Mouse (Mus musculus) heart, adult 2 months (tissue): ENCODE data around the gene Acp2. TPM values are rescaled to one million over a fixed set of nuclear protein-coding genes. Genes with fewer than 3 reads are reported as not detected.

Experiments used
- DNase-seq, 2 experiments: peaks; one replicate each; pipeline ENCODE4 v3.0.0; 2021
- H3K27ac ChIP-seq: fragments of 200-600 bp; 2 replicates; pipeline ENCODE4 v1.8.1; 2022
- H3K27me3 ChIP-seq: fragments of 200-500 bp; 2 replicates; pipeline ENCODE4 v1.6.1; 2012; ENCODE audit warnings: mild to moderate bottlenecking, low read length, inconsistent platforms, mixed read lengths; ENCODE audit not compliant: control insufficient read depth, insufficient read depth
- H3K36me3 ChIP-seq: fragments of 200-500 bp; 2 replicates; pipeline ENCODE4 v1.6.1; 2012; ENCODE audit warnings: low read length, inconsistent platforms; ENCODE audit not compliant: control insufficient read depth, insufficient read depth
- H3K4me1 ChIP-seq: fragments of 200-500 bp; 2 replicates; pipeline ENCODE4 v1.6.1; 2011; ENCODE audit warnings: low read length; ENCODE audit not compliant: control insufficient read depth, insufficient read depth
- H3K4me3 ChIP-seq: fragments of 200-600 bp; 2 replicates; pipeline ENCODE4 v1.8.1; 2022
- H3K79me2 ChIP-seq: fragments of 200-500 bp; replicated peaks from 2 replicates; pipeline ENCODE4 v1.6.1; 2012; ENCODE audit warnings: mild to moderate bottlenecking, inconsistent platforms, low read length, moderate library complexity, mixed read lengths; ENCODE audit not compliant: control insufficient read depth, insufficient read depth
- H3K9ac ChIP-seq: fragments of 200-500 bp; 2 replicates; pipeline ENCODE4 v1.6.1; 2012; ENCODE audit warnings: low read depth, mild to moderate bottlenecking, control low read depth, inconsistent platforms, low read length, mixed read lengths
- CTCF ChIP-seq: fragments of 200-600 bp; IDR thresholded peaks from 2 replicates; pipeline ENCODE4 v1.8.1; 2022; ENCODE audit warnings: antibody characterized with exemption, mild to moderate bottlenecking, moderate library complexity
- EP300 ChIP-seq: fragments of 200-500 bp; IDR thresholded peaks from 2 replicates; pipeline ENCODE4 v1.6.1; 2011; ENCODE audit warnings: low read depth, low read length, control low read depth; ENCODE audit not compliant: insufficient read depth
- POLR2A ChIP-seq: fragments of 200-500 bp; IDR thresholded peaks from 2 replicates; pipeline ENCODE4 v1.6.1; 2011; ENCODE audit warnings: mild to moderate bottlenecking, low read depth, low read length, control low read depth; ENCODE audit not compliant: insufficient read depth
- WGBS: fragments of 180-500 bp; shearing (Covaris S2); methylation state at CpG from one replicate; pipeline ENCODE4 v1.1.7; 2018; 5-methylcytosine and 5-hydroxymethylcytosine counted together
- intact Hi-C: fragments of 180-260 bp; cut with DNase I; formaldehyde crosslinking; loops from one replicate; pipeline ENCODE4 v1.15.1; 2025
- polyA plus RNA-seq: library from polyadenylated mRNA; depleted of rRNA; stranded (reverse); fragments of >200 nt; gene quantifications from 2 replicates; pipeline ENCODE4 v1.2.3, GENCODE M21; 2012
- total RNA-seq, 2 experiments: library from RNA; stranded (reverse); gene quantifications; 2 replicates each; pipeline ENCODE4 v1.2.3; 2021

Gene Acp2
- total and polyA plus RNA-seq, 3 experiments = 15.0 to 19.9 (median 17.3) TPM

GRCm38 (mm10) chr2:91255661-91256150, 53.0 kb downstream of the Acp2 start, which contains the start of gene Pacsin3:
Pacsin3 (plus strand) TSS chr2:91255954.
- H3K4me3 ChIP-seq = peak within 1 kb of the TSS; percentile 75
- peaks cover 2% of the 10 kb centered on the region for H3K4me1 ChIP-seq
- H3K9ac ChIP-seq = peak within 1 kb of the TSS; percentile 93
- peaks cover 2% of the 10 kb centered on the region; the same call in 1 of the 2 replicates for H3K27me3 ChIP-seq
- H3K79me2 ChIP-seq = no peaks in the 10 kb centered on the region; the same call in 1 of the 2 replicates
- H3K27ac ChIP-seq = peak within 1 kb of the TSS; percentile 91
- no peak for TF ChIP-seq CTCF
- no peak for TF ChIP-seq EP300
- TF ChIP-seq POLR2A = 0 out of 2 replicates have a peak, but pooled peaks have one; percentile 23
- intact Hi-C loops = loop anchor here (2.0 to 5.0 kb wide), 2 partner anchors 19 to 138 kb away; partner anchors contain the start of genes Ddb2 and Mybpc3
- H3K36me3 ChIP-seq = no peaks in the 10 kb centered on the region
- DNase-seq = peak; percentile 73 to 74
- WGBS = 2% methylated on average over 27 of the region's 27 CpGs

DNA sequence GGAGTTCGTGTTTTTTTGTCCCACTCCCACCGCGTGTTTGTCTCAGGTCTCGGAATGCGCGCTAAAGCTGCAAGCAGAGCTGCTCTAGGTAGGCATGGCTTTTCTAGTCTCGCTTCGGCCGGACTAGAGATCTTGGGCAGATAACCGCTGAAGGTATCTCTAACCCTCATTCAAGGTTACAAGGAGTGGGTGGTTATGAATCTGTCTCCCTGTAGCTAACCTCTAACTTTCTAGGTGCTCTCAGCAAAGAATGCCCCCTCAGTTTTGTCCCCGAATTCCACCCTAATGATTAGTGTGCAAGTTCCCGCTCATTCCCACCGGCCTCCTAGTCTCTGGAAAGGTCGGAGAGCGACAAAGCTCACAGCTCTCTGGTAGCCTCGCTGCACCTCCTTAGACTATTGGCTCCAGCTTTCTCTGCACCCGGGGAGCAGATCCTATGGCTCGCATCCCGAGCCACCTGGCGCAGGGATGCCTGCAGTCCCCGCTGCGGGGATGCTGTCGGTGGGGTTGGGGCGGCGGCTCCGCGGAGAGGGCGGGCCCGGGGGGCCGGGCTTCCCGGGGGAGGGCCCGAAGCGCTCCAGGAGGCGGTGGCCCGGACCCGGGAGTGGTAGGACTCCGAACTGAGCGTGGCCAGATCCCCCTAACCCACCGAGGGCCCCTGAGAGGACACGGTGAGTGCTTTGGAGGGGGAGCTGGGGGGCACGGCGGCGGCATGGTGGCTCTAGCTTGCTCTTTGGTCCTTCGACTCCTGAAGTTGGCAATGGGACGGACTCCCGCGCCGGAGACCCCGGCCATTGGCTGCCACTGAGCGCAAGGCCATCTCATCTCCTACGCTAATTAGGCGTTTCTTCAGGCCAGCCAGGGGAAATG, 53.8 kb downstream of the Acp2 start:
- Histone ChIP-seq H3K27ac (peak overlapping the region; percentile 91), H3K36me3 (no peaks in the 10 kb centered on the region), H3K79me2 (peaks cover 2% of the 10 kb centered on the region), H3K4me3 (peak overlapping the region; percentile 75), H3K9ac (peak overlapping the region; percentile 93), H3K27me3 (peaks cover 2% of the 10 kb centered on the region; the same call in 1 of the 2 replicates), H3K4me1 (peaks cover 2% of the 10 kb centered on the region)
- TF ChIP-seq EP300 = no peak
- TF ChIP-seq POLR2A = peak; percentile 20; the same call in 1 of the 2 replicates
- intact Hi-C loops = loop anchor here (2.0 to 5.0 kb wide), 2 partner anchors 20 to 139 kb away; partner anchors contain the start of genes Ddb2 and Mybpc3
- WGBS = under 1% methylated on average over 52 of the region's 52 CpGs
- DNase-seq = peak; percentile 82 to 84

DNA sequence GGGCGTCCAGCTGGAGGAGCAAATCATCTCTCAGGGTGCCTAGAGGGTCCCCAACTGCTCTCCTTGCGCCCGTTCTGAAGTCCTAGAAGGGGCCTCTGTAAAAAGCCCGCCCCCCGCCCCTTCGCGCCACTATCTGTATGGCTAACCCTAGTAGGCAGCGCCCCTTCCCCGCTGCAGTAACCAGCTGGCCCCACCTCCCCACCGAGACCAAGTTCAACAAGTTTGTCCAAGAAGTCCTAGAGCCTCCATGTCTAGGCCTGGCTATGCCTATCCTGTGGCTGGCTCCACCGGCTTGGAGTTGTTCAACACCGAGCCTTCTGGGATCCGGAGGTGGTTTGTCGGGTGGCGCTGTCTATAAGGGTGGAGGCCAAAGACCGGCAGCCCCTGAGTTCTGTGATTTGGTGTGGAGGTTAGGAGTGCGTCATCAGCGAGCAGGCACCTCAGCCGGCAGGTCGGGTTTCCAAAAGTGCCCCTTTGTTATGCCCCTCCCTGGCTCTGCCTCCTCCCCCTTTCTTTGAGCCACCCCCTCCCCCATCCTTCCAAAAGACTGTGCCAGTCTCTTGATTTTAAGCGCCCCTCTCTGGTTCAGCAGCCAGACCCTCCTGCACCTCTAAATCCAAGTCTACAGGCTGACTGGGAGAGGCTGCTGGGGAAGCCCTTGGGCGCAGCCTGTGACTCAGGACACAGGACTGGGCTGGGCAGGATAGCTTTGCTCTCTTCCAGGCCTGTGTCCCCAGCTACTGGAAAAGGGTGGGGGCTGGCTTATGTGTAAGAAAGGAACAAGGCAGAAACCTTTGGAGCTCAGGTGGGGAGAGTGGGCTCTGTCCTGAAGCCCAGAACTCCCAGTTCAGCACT, 54.7 kb downstream of the Acp2 start:
- DNase-seq = peak; percentile 44 to 55
- Histone ChIP-seq H3K9ac (peak overlapping the region; percentile 93), H3K79me2 (peaks cover 2% of the 10 kb centered on the region), H3K27me3 (peaks cover 2% of the 10 kb centered on the region; the same call in 1 of the 2 replicates), H3K27ac (peak overlapping the region; percentile 91), H3K36me3 (no peaks in the 10 kb centered on the region), H3K4me3 (peak overlapping the region; percentile 75), H3K4me1 (no peaks in the 10 kb centered on the region; the same call in 1 of the 2 replicates)
- intact Hi-C loops = loop anchor here (2.0 to 5.0 kb wide), 2 partner anchors 21 to 140 kb away; partner anchors contain the start of genes Ddb2 and Mybpc3
- WGBS = 6% methylated on average over 22 of the region's 22 CpGs
- no peak for TF ChIP-seq CTCF
- TF ChIP-seq EP300 = no peak
- 0 out of 2 replicates have a peak, but pooled peaks have one; percentile 5 for TF ChIP-seq POLR2A

DNA sequence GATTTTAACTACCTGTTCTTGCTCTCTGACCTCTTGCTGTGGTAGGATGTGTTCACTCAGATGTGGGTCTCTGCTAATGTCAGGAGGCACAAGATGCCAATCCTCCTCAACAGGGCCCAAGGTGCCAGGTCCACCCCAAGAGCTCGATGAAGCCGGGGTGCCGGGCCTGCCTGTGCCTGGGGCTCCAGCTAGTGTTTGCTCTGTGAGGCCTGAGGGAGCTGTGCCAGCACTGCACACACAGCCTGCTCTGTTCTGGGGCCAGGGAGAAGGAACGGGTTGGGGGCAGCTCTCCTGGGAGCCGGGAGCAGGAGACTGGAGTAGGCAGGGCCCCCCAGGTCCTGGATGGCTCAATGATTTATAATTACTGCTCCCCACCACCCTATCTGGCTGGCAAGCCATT, 55.4 kb downstream of the Acp2 start:
- peaks cover 2% of the 10 kb centered on the region; the same call in 1 of the 2 replicates for H3K27me3 ChIP-seq
- peak overlapping the region; percentile 75 for H3K4me3 ChIP-seq
- no peaks in the 10 kb centered on the region for H3K36me3 ChIP-seq
- peak overlapping the region; percentile 93 for H3K9ac ChIP-seq
- peak overlapping the region; percentile 91 for H3K27ac ChIP-seq
- H3K79me2 ChIP-seq = peaks cover 2% of the 10 kb centered on the region
- TF ChIP-seq POLR2A (no peak), EP300 (no peak), CTCF (no peak)
- H3K4me1 ChIP-seq = no peaks in the 10 kb centered on the region; the same call in 1 of the 2 replicates
- DNase-seq = peak in 1 of 2 experiments; percentile 38
- WGBS = 58% methylated on average over 5 of the region's 5 CpGs
- intact Hi-C loops = loop anchor here (5.0 kb wide), 1 partner anchor 141 kb away; the partner anchor contains the start of gene Mybpc3

DNA sequence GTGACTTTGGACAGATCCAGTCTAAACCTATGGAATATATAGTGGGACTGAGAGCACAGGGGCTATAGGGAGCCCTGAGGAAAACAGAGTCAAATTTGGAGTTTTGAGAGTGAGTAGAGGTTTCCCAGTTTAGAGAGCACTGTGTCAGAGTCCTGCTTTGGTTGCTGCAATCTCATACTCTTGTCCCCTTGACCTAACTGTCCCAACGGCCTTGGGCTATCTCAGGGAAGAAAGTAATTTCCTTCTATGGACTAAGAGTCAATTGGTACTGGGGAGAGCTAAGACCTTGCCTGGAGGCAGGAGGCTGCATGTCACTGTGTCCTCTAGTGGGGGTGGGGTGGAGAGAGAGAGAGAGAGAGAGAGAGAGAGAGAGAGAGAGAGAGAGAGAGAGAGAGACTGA, 56.1 kb downstream of the Acp2 start:
- peak overlapping the region; percentile 91 for H3K27ac ChIP-seq
- WGBS = 24% methylated on average over 1 of the region's 1 CpGs

More for the DNA sequence above, 56.1 kb downstream of the Acp2 start:
- DNase-seq = no peak
- no peaks in the 10 kb centered on the region for H3K36me3 ChIP-seq
- H3K4me1 ChIP-seq = no peaks in the 10 kb centered on the region; the same call in 1 of the 2 replicates
- peaks cover 2% of the 10 kb centered on the region; the same call in 1 of the 2 replicates for H3K27me3 ChIP-seq
- H3K4me3 ChIP-seq = no peak overlapping the region
- TF ChIP-seq CTCF (no peak), EP300 (no peak), POLR2A (no peak)
- no peak overlapping the region for H3K9ac ChIP-seq
- intact Hi-C loops = loop anchor here (5.0 kb wide), 1 partner anchor 142 kb away; the partner anchor contains the start of gene Mybpc3
- H3K79me2 ChIP-seq = peaks cover 2% of the 10 kb centered on the region
